Mouse (Mus musculus) forebrain, embryonic 16.5 days (tissue): ENCODE data around the gene Ric1. TPM values are rescaled to one million over a fixed set of nuclear protein-coding genes. Genes with fewer than 3 reads are reported as not detected.
"Not testable (repeated sequence)": the region's sequence is repeated elsewhere in the genome, so short reads cannot be mapped to it uniquely, and the experiment has no call there.

ENCODE experiments used
- ATAC-seq: fragments of 200-750 bp; cut with Nextera tagmentation; 2 replicates; pipeline ENCODE4 v1.8.0; 2017; ENCODE audit warnings: mild to moderate bottlenecking, moderate library complexity
- H3K27ac ChIP-seq: fragments of 300-500 bp; sonication (generic); 2 replicates; pipeline ENCODE4 v1.5.1; 2014; ENCODE audit warnings: low read length, control low read depth
- H3K27me3 ChIP-seq: fragments of 300-500 bp; sonication (generic); replicated peaks from 2 replicates; pipeline ENCODE4 v1.6.1; 2014; ENCODE audit warnings: low read length; ENCODE audit not compliant: control insufficient read depth, insufficient read depth
- H3K36me3 ChIP-seq: fragments of 300-500 bp; sonication (generic); 2 replicates; pipeline ENCODE4 v1.6.1; 2014; ENCODE audit not compliant: control insufficient read depth, insufficient read depth
- H3K4me1 ChIP-seq: fragments of 300-500 bp; sonication (generic); replicated peaks from 2 replicates; pipeline ENCODE4 v1.6.1; 2014; ENCODE audit warnings: low read length; ENCODE audit not compliant: control insufficient read depth, insufficient read depth
- H3K4me2 ChIP-seq: fragments of 300-500 bp; sonication (generic); 2 replicates; pipeline ENCODE4 v1.6.1; 2014; ENCODE audit warnings: mild to moderate bottlenecking, low read length, control low read depth
- H3K4me3 ChIP-seq: fragments of 300-500 bp; sonication (generic); replicated peaks from 2 replicates; pipeline ENCODE4 v1.5.1; 2014; ENCODE audit warnings: mild to moderate bottlenecking, low read length, control low read depth
- H3K9ac ChIP-seq: fragments of 300-500 bp; sonication (generic); replicated peaks from 2 replicates; pipeline ENCODE4 v1.6.1; 2014; ENCODE audit warnings: low read depth, low read length, control low read depth
- H3K9me3 ChIP-seq: fragments of 300-500 bp; sonication (generic); 2 replicates; pipeline ENCODE4 v1.6.1; 2016; ENCODE audit warnings: low read length; ENCODE audit not compliant: control insufficient read depth
- WGBS: fragments of 180-500 bp; shearing (Covaris S2); extraction: QIAGEN DNeasy Blood & Tissue Kit; methylation state at CpG from one replicate; pipeline ENCODE4 v1.1.7; 2014; 5-methylcytosine and 5-hydroxymethylcytosine counted together
- polyA plus RNA-seq: library from polyadenylated mRNA; unstranded; fragments of >200 nt; fragmentation: Nextera tagmentation; extraction: Ambion mirVana; gene quantifications from 2 replicates; pipeline ENCODE4 v1.2.1, GENCODE M21; 2015

The Ric1 gene
- polyA plus RNA-seq, 1 experiment from 2014 or later, result 14.0 TPM

DNA sequence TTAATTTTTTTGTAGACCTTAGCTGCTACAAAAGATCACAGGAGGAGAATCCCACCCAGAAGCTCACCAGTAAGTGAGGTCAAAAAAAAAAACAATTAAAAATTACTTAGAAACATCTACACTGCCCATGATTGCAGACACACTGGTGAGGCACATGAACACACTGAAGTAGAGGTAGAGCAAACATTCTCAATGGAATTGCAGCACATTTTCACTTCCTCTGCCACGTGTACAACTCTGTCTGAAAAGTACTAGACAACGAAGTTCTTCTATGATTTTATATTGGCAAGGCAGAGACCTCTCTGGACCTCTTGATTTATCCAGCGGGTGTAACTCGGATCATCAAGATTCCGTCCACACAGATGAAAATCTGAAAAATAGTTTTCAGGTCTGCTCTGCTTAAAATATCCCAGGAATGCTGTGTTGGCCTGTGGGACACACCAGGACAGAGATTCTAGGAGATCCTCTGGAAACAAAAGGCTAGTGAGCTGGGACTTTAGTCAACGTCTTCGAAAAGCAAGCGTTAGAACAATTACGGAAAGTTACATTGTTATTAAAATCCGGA is 1.0 kb upstream of the Ric1 start:
- Histone ChIP-seq H3K27me3 (no peaks in the 10 kb centered on the region), H3K36me3 (no peaks in the 10 kb centered on the region), H3K4me1 (peaks cover 14% of the 10 kb centered on the region), H3K9ac (no peak overlapping the region), H3K4me3 (no peak overlapping the region), H3K4me2 (peak overlapping the region; percentile 57; the same call in 1 of the 2 replicates), H3K27ac (no peak overlapping the region), H3K9me3 (no peaks in the 10 kb centered on the region)
- WGBS, result 46% methylated on average over 10 of the region's 10 CpGs
- ATAC-seq, result no peak

DNA sequence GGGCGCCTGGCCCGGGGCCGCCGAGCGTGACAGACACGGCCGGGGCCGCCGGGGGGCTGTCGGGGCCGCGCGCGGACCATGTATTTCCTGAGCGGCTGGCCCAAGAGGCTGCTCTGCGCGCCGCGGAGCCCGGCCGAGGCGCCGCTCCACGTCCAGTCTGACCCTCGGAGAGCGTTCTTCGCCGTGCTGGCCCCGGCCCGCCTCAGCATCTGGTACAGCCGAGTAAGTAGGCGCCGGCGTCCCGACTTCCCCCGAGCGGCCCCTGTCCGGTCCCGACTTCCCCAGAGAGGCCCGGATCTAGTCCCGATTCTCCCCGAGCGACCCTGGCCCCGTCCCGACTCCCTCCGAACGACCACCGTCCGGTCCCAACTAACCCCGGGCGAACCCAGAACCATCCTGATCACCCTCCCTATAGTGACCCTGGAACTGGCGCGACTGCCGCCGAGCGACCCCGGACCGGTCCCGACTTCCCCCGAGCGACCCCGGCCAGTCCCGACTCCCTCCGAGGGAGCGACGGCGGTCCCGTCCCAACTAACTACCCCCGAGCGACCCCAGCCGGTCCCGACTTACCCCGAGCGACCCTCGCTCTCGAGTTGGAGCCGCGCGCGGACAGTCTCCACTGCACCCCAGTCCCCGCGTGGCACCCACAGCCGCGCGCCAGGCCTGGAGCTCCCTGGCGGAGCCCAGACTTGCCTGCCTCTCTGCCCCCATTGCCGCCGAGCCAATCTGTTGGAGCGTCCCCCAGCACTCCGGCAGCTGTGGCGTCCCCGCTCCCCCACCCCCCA is 555 bp downstream of the Ric1 start:
- peak; percentile 70 for ATAC-seq
- Histone ChIP-seq H3K9me3 (no peaks in the 10 kb centered on the region), H3K4me1 (peaks cover 14% of the 10 kb centered on the region)

GRCm38 (mm10) chr19:29523230-29523582 is 1.1 kb downstream of the Ric1 start:
- H3K36me3 ChIP-seq, result no peaks in the 10 kb centered on the region
- WGBS, result 2% methylated on average over 9 of the region's 9 CpGs
- peak overlapping the region; percentile 92 for H3K4me3 ChIP-seq
- ATAC-seq, result no peak
- H3K9me3 ChIP-seq, result no peaks in the 10 kb centered on the region
- H3K4me2 ChIP-seq, result peak overlapping the region; percentile 85
- H3K27ac ChIP-seq, result no peak overlapping the region
- H3K27me3 ChIP-seq, result no peaks in the 10 kb centered on the region
- peak overlapping the region; percentile 92 for H3K9ac ChIP-seq
- peaks cover 14% of the 10 kb centered on the region for H3K4me1 ChIP-seq

More for the DNA sequence above, 555 bp downstream of the Ric1 start:
- under 1% methylated on average over 85 of the region's 92 CpGs for WGBS
- Histone ChIP-seq H3K36me3 (no peaks in the 10 kb centered on the region), H3K27ac (peak overlapping the region; percentile 91), H3K9ac (peak overlapping the region; percentile 92), H3K4me3 (peak overlapping the region; percentile 92), H3K27me3 (no peaks in the 10 kb centered on the region), H3K4me2 (peak overlapping the region; percentile 85)

- H3K9ac ChIP-seq, result peak overlapping the region; percentile 92; the same call in 1 of the 2 replicates
- peak overlapping the region; percentile 92 for H3K4me3 ChIP-seq
- WGBS, result 36% methylated on average over 5 of the region's 5 CpGs
- H3K4me2 ChIP-seq, result peak overlapping the region; percentile 85
- no peaks in the 10 kb centered on the region for H3K36me3 ChIP-seq
- H3K27ac ChIP-seq, result no peak overlapping the region
- no peak for ATAC-seq
- H3K27me3 ChIP-seq, result no peaks in the 10 kb centered on the region
- H3K9me3 ChIP-seq, result 0 out of 2 replicates have a peak, but pooled peaks cover under 1% of the 10 kb centered on the region
- H3K4me1 ChIP-seq, result peaks cover 14% of the 10 kb centered on the region
Measured at GRCm38 (mm10) chr19:29523701-29524100, 1.6 kb downstream of the Ric1 start.

DNA sequence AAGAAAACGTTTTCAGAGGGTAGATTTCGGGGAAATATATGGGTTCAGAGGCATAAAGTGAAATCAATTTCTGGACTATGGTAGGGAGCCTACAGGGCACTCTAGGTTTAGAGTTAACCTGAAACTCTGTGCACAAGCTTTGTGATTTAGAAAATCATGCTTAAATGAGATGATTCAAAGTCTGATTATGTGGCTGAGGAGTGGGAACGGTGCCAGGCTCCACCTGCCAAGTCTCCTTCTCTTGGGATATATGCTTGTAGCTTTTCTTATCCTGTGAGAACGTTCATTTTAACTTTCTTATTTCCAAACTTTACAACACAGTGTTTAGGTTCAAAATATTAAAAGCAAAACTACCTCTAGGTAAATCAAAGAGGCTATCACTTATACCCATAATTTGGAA is 2.5 kb downstream of the Ric1 start:
- no peak overlapping the region for H3K27ac ChIP-seq
- WGBS, result 58% methylated on average over 4 of the region's 4 CpGs
- no peaks in the 10 kb centered on the region for H3K36me3 ChIP-seq

GRCm38 (mm10) chr19:29525588-29525987 is 3.5 kb downstream of the Ric1 start:
- WGBS, result 92% methylated on average over 4 of the region's 4 CpGs
- H3K4me1 ChIP-seq, result peaks cover 14% of the 10 kb centered on the region
- not testable (repeated sequence) for H3K9me3 ChIP-seq, H3K4me3 ChIP-seq, H3K9ac ChIP-seq, ATAC-seq, H3K4me2 ChIP-seq, H3K27me3 ChIP-seq, H3K36me3 ChIP-seq, H3K27ac ChIP-seq

More for the DNA sequence above, 2.5 kb downstream of the Ric1 start:
- Histone ChIP-seq H3K4me2 (no peak overlapping the region), H3K9me3 (0 out of 2 replicates have a peak, but pooled peaks cover 4% of the 10 kb centered on the region), H3K4me3 (no peak overlapping the region), H3K4me1 (peaks cover 14% of the 10 kb centered on the region), H3K27me3 (no peaks in the 10 kb centered on the region), H3K9ac (no peak overlapping the region)
- no peak for ATAC-seq

DNA sequence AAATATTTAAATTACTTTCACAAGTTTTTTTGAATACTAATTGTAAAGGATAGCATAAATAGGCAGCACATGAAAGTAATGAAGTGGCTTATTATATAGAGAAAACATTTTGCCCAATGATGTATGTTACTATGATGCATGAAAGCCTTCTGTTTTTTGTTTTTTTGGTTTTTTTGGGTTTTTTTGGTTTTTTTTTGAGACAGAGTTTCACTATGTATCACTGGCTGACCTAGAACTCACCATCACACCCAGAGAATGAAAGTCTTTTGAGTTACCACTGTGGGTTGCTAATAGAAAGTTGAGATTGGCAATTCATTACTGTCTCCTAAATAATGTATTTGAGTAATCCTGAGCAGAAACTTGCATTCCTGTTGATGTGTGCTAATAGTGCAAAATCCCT is 4.8 kb downstream of the Ric1 start:
- Histone ChIP-seq H3K27ac (no peak overlapping the region), H3K4me1 (peaks cover 14% of the 10 kb centered on the region), H3K4me2 (no peak overlapping the region), H3K4me3 (no peak overlapping the region), H3K36me3 (no peaks in the 10 kb centered on the region), H3K27me3 (no peaks in the 10 kb centered on the region), H3K9ac (no peak overlapping the region), H3K9me3 (0 out of 2 replicates have a peak, but pooled peaks cover 4% of the 10 kb centered on the region)
- ATAC-seq, result no peak

DNA sequence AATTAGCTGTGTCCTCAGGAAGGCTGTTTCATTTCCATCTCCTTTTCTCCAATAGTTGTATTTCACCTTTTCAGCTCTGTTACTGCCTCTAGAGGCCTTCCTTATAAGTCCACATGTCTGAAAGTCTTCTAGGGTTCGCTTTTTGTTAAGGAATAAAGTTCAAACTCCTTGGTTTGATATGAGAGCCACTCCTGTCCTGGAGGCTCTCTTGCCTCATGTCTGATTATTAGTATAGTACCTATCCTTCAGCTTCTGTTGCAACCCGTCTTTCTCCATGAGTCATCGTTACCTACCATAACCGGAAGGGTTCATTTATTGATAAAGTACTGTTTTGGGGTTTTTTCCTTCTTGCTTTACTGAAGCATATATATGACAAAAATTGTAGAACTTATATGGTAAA is 5.2 kb downstream of the Ric1 start:
- peaks cover 14% of the 10 kb centered on the region for H3K4me1 ChIP-seq
- no peak overlapping the region for H3K4me3 ChIP-seq
- 0 out of 2 replicates have a peak, but pooled peaks cover 4% of the 10 kb centered on the region for H3K9me3 ChIP-seq
- no peak overlapping the region for H3K27ac ChIP-seq
- 94% methylated on average over 4 of the region's 4 CpGs for WGBS
- H3K36me3 ChIP-seq, result no peaks in the 10 kb centered on the region
- no peaks in the 10 kb centered on the region for H3K27me3 ChIP-seq
- ATAC-seq, result no peak
- H3K4me2 ChIP-seq, result no peak overlapping the region
- H3K9ac ChIP-seq, result no peak overlapping the region

DNA sequence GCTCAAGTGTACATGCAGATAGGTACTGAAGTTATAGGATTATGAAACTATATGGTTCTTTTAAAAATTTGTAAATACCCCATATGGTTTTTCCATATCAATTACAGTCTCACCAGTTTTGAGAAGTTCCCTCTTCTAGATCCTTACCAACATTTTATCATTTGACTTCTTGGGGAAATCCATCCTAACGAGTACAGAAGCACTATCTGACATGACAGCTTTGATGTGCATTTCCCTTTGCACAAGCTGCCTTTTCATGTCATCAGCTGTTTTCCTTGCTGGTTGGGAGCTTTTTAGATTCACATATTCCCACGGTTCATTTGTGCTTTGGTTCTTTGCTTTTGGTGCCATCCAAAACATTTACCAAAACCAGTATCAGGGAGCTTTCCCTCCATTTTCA is 6.5 kb downstream of the Ric1 start:
- H3K9ac ChIP-seq, result no peak overlapping the region
- 84% methylated on average over 2 of the region's 2 CpGs for WGBS
- 0 out of 2 replicates have a peak, but pooled peaks cover 4% of the 10 kb centered on the region for H3K9me3 ChIP-seq

More for the DNA sequence above, 6.5 kb downstream of the Ric1 start:
- Histone ChIP-seq H3K27ac (no peak overlapping the region), H3K36me3 (no peaks in the 10 kb centered on the region), H3K4me1 (peaks cover 7% of the 10 kb centered on the region), H3K27me3 (no peaks in the 10 kb centered on the region), H3K4me2 (no peak overlapping the region), H3K4me3 (no peak overlapping the region)
- ATAC-seq, result no peak
